Mouse (Mus musculus): ENCODE measurements around the gene Setd1b.

DNA sequence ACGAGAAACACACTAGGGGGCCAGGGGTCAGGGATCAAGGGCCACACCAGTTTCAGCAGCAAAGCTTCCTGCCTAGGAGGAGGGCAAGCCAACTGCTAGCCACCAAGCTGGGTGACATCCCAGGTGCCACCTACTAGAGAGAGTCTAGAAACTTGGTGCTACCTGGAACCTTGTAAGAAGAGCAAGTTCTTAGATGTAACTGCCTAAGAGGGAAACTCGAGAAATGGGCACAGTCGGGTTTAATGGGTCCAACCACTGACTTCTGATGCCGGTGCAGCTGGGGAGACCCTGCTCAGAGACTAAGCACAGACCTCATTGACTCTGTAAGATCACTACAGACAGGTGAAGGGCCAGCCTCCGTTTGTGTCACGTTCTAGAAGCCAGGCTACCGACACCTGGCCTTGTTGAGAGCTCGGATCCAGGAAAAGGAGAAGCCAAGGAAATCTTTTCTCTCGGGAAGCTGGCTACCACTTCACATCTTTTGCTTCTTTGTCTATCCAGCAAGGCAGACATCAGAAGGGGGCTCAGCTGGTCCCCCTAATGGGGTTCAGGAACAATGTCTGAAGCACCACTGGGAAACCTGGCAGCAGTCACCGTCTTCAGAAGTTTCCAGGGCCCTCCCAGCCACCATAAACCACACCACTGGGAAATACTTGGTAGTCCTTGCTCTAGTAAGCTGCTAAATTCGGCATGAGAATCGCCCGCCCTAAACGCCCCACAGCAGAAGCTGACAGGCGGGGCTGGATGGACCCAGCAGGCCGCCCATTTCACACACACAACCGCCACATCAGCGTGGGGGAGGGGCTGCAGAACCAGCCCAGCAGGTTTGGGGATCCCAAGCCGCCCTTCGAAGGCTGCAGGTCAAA lies 4.7 kb upstream of the Setd1b start:
- TF ChIP-seq CTCF (IDR thresholded peaks at IDR 0.05; ENCODE audit: extremely low read depth, insufficient read length, insufficient replicate concordance, low read depth, low read length) (peak; percentile 8; the same call in 1 of the 2 replicates), POLR2A (IDR thresholded peaks at IDR 0.05; ENCODE audit: low read depth, low read length) (0 out of 2 replicates have a peak, but pooled peaks have one; percentile 53)
